Mouse (Mus musculus): ENCODE results near the gene Them4. TPM values are rescaled to one million over a fixed set of nuclear protein-coding genes. Genes with fewer than 3 reads are reported as not detected.

The Them4 gene
- total and polyA plus RNA-seq, 3 experiments, result 0.81 to 1.4 TPM; not detected in 1

- DNase-seq (ENCODE audit: low read depth, low spot score), result no peak
Measured at GRCm38 (mm10) chr3:94310491-94310890, 602 bp downstream of the Them4 start.

GRCm38 (mm10) chr3:94310911-94311310 is 1.0 kb downstream of the Them4 start:
- H3K27ac ChIP-seq (ENCODE audit: control insufficient read depth, low read depth, low read length), result no peak overlapping the region
- TF ChIP-seq ZKSCAN1 (IDR thresholded peaks at IDR 0.05; ENCODE audit: low read depth, low read length) (no peak), POLR2AphosphoS5 (IDR thresholded peaks at IDR 0.05; ENCODE audit: borderline replicate concordance, low read depth, low read length) (no peak), MAZ (IDR thresholded peaks at IDR 0.05; ENCODE audit: low read depth, low read length) (no peak), TBP (IDR thresholded peaks at IDR 0.05; ENCODE audit: low read depth, low read length) (no peak), TAL1 (IDR thresholded peaks at IDR 0.05; ENCODE audit: low read length) (no peak), CHD2 (IDR thresholded peaks at IDR 0.05; ENCODE audit: low read length) (no peak), POLR2AphosphoS2 (IDR thresholded peaks at IDR 0.05; ENCODE audit: low read length) (no peak), GABPA (IDR thresholded peaks at IDR 0.05; ENCODE audit: low read depth, low read length) (no peak), JUND (IDR thresholded peaks at IDR 0.05; ENCODE audit: low read depth, low read length) (no peak), ELF1 (IDR thresholded peaks at IDR 0.05; ENCODE audit: low read depth, low read length) (no peak), ZC3H11A (IDR thresholded peaks at IDR 0.05; ENCODE audit: low read depth, low read length) (no peak)
- DNase-seq (ENCODE audit: low read depth, low spot score), result no peak
- H3K36me3 ChIP-seq (ENCODE audit: control insufficient read depth in 1 of 2, insufficient read depth in 2 of 2, low read length in 2 of 2), result no peaks in the 10 kb centered on the region
- H3K9me3 ChIP-seq (replicated peaks; ENCODE audit: insufficient read depth, low read length), result no peaks in the 10 kb centered on the region
- H3K79me2 ChIP-seq (ENCODE audit: control insufficient read depth, insufficient read depth, low read length, poor library complexity), result no peaks in the 10 kb centered on the region; the same call in 1 of the 2 replicates
- H3K27me3 ChIP-seq (ENCODE audit: control insufficient read depth in 1 of 2, insufficient read depth in 2 of 2, low read length in 2 of 2), result no peaks in the 10 kb centered on the region
- peak overlapping the region; percentile 75; the same call in 1 of the 2 replicates for H3K9ac ChIP-seq (ENCODE audit: control insufficient read depth, low read depth, low read length, poor library complexity, severe bottlenecking)
- H3K4me3 ChIP-seq (ENCODE audit: control insufficient read depth in 1 of 2, insufficient read depth in 1 of 2, low read depth in 2 of 2, low read length in 2 of 2), result peak overlapping the region; percentile 23 to 61
- H3K4me1 ChIP-seq (ENCODE audit: control insufficient read depth in 1 of 2, insufficient read depth in 2 of 2, low read length in 2 of 2), result peaks cover 0 to 3% of the 10 kb centered on the region in 2 experiments; a peak in 1 of 4 replicates

More at GRCm38 (mm10) chr3:94310491-94310890, 602 bp downstream of the Them4 start:
- Histone ChIP-seq H3K4me3 (ENCODE audit: control insufficient read depth in 1 of 2, insufficient read depth in 1 of 2, low read depth in 2 of 2, low read length in 2 of 2) (peak overlapping the region; percentile 61 to 72), H3K27me3 (ENCODE audit: control insufficient read depth in 1 of 2, insufficient read depth in 2 of 2, low read length in 2 of 2) (no peaks in the 10 kb centered on the region), H3K79me2 (ENCODE audit: control insufficient read depth, insufficient read depth, low read length, poor library complexity) (no peaks in the 10 kb centered on the region; the same call in 1 of the 2 replicates), H3K36me3 (ENCODE audit: control insufficient read depth in 1 of 2, insufficient read depth in 2 of 2, low read length in 2 of 2) (no peaks in the 10 kb centered on the region), H3K4me1 (ENCODE audit: control insufficient read depth in 1 of 2, insufficient read depth in 2 of 2, low read length in 2 of 2) (peaks cover 0 to 3% of the 10 kb centered on the region in 2 experiments; a peak in 1 of 4 replicates), H3K9me3 (replicated peaks; ENCODE audit: insufficient read depth, low read length) (no peaks in the 10 kb centered on the region), H3K9ac (ENCODE audit: control insufficient read depth, low read depth, low read length, poor library complexity, severe bottlenecking) (peak overlapping the region; percentile 75), H3K27ac (ENCODE audit: control insufficient read depth, low read depth, low read length) (peak overlapping the region; percentile 70)
- TF ChIP-seq USF2 (IDR thresholded peaks at IDR 0.05; ENCODE audit: borderline replicate concordance in 1 of 2, insufficient read depth in 1 of 2, low read depth in 1 of 2, low read length in 2 of 2) (no peak), POLR2AphosphoS5 (IDR thresholded peaks at IDR 0.05; ENCODE audit: borderline replicate concordance, low read depth, low read length) (no peak), MAFK (IDR thresholded peaks at IDR 0.05; ENCODE audit: borderline replicate concordance, low read depth, low read length) (no peak), BHLHE40 (IDR thresholded peaks at IDR 0.05; ENCODE audit: borderline replicate concordance, low read depth, low read length) (no peak), ELF1 (IDR thresholded peaks at IDR 0.05; ENCODE audit: low read depth, low read length) (no peak), GABPA (IDR thresholded peaks at IDR 0.05; ENCODE audit: low read depth, low read length) (no peak), RCOR1 (IDR thresholded peaks at IDR 0.05; ENCODE audit: low read depth, low read length) (no peak), TBP (IDR thresholded peaks at IDR 0.05; ENCODE audit: low read depth, low read length) (no peak), MYC (IDR thresholded peaks at IDR 0.05; ENCODE audit: low read depth, low read length) (no peak), GATA1 (IDR thresholded peaks at IDR 0.05; ENCODE audit: low read depth, low read length) (no peak), JUND (IDR thresholded peaks at IDR 0.05; ENCODE audit: low read depth, low read length) (no peak), MEF2A (IDR thresholded peaks at IDR 0.05; ENCODE audit: extremely low read depth, insufficient replicate concordance, low read depth, low read length, poor library complexity, severe bottlenecking) (no peak), NRF1 (IDR thresholded peaks at IDR 0.05; ENCODE audit: insufficient read depth, low read depth, low read length, poor library complexity, severe bottlenecking) (no peak), SIN3A (IDR thresholded peaks at IDR 0.05; ENCODE audit: low read length) (no peak)

Data from MEL (cell line).